Mouse (Mus musculus) large intestine, adult 2 months (tissue): ENCODE measurements around the gene Tns3. TPM values are rescaled to one million over a fixed set of nuclear protein-coding genes. Genes with fewer than 3 reads are reported as not detected.

Experiments used
- DNase-seq: peaks from one replicate; pipeline ENCODE4 v3.0.0-alpha.2; 2012; ENCODE audit warnings: low read depth, low spot score
- WGBS: fragments of 180-500 bp; shearing (Covaris S2); methylation state at CpG from one replicate; pipeline ENCODE4 v1.1.7; 2018; 5-methylcytosine and 5-hydroxymethylcytosine counted together
- polyA plus RNA-seq: library from polyadenylated mRNA; depleted of rRNA; stranded (reverse); fragments of >200 nt; gene quantifications from 2 replicates; pipeline ENCODE4 v1.2.3, GENCODE M21; 2012

The Tns3 gene
- polyA plus RNA-seq, 1 experiment, result 15.1 TPM

- DNase-seq, result no peak
- 86% methylated on average over 7 of the region's 7 CpGs for WGBS
Observed at GRCm38 (mm10) chr11:8495801-8496200, 168.5 kb downstream of the Tns3 start.

- WGBS, result 86% methylated on average over 8 of the region's 8 CpGs
- DNase-seq, result no peak
Observed at GRCm38 (mm10) chr11:8495036-8495435, 169.3 kb downstream of the Tns3 start.

- 79% methylated on average over 8 of the region's 8 CpGs for WGBS
- no peak for DNase-seq
Observed at GRCm38 (mm10) chr11:8493931-8494490, 170.3 kb downstream of the Tns3 start.

- DNase-seq, result no peak
- 93% methylated on average over 10 of the region's 10 CpGs for WGBS
Observed at GRCm38 (mm10) chr11:8492332-8492731, 172.0 kb downstream of the Tns3 start.

GRCm38 (mm10) chr11:8488248-8488647, 176.1 kb downstream of the Tns3 start:
- no peak for DNase-seq
- 60% methylated on average over 6 of the region's 6 CpGs for WGBS

- no peak for DNase-seq
- 81% methylated on average over 4 of the region's 4 CpGs for WGBS
Observed at GRCm38 (mm10) chr11:8486552-8486951, 177.8 kb downstream of the Tns3 start.

- 73% methylated on average over 4 of the region's 4 CpGs for WGBS
- DNase-seq, result no peak
Observed at GRCm38 (mm10) chr11:8484538-8484937, 179.8 kb downstream of the Tns3 start.

GRCm38 (mm10) chr11:8482721-8483120, 181.6 kb downstream of the Tns3 start:
- 45% methylated on average over 3 of the region's 3 CpGs for WGBS
- DNase-seq, result no peak

- no peak for DNase-seq
- WGBS, result 45% methylated on average over 5 of the region's 5 CpGs
Observed at GRCm38 (mm10) chr11:8481962-8482361, 182.4 kb downstream of the Tns3 start.

- 77% methylated on average over 6 of the region's 6 CpGs for WGBS
- DNase-seq, result no peak
Observed at GRCm38 (mm10) chr11:8481529-8481928, 182.8 kb downstream of the Tns3 start.

- no peak for DNase-seq
- WGBS, result 88% methylated on average over 2 of the region's 2 CpGs
Observed at GRCm38 (mm10) chr11:8479858-8480257, 184.5 kb downstream of the Tns3 start.

- no peak for DNase-seq
- WGBS, result 91% methylated on average over 7 of the region's 7 CpGs
Observed at GRCm38 (mm10) chr11:8479313-8479712, 185.0 kb downstream of the Tns3 start.

GRCm38 (mm10) chr11:8473616-8474015, 190.7 kb downstream of the Tns3 start:
- WGBS, result 46% methylated on average over 5 of the region's 5 CpGs
- no peak for DNase-seq

GRCm38 (mm10) chr11:8472439-8472838, 191.9 kb downstream of the Tns3 start:
- no peak for DNase-seq
- 26% methylated on average over 12 of the region's 12 CpGs for whole genome bisulfite sequencing

- 82% methylated on average over 3 of the region's 3 CpGs for WGBS
- no peak for DNase-seq
Observed at GRCm38 (mm10) chr11:8471535-8471934, 192.8 kb downstream of the Tns3 start.

GRCm38 (mm10) chr11:8469537-8469936, 194.8 kb downstream of the Tns3 start:
- DNase-seq, result no peak
- WGBS, result 52% methylated on average over 9 of the region's 9 CpGs

GRCm38 (mm10) chr11:8468161-8469091, 195.9 kb downstream of the Tns3 start:
- WGBS, result 7% methylated on average over 32 of the region's 33 CpGs
- no peak for DNase-seq

- DNase-seq, result no peak
- WGBS, result 63% methylated on average over 13 of the region's 13 CpGs
Observed at GRCm38 (mm10) chr11:8467403-8468160, 196.8 kb downstream of the Tns3 start.

GRCm38 (mm10) chr11:8463866-8464265, 200.5 kb downstream of the Tns3 start:
- WGBS, result 30% methylated on average over 2 of the region's 2 CpGs
- DNase-seq, result no peak

- 92% methylated on average over 3 of the region's 3 CpGs for WGBS
- DNase-seq, result no peak
Observed at GRCm38 (mm10) chr11:8462827-8463405, 201.4 kb downstream of the Tns3 start.
